Mouse (Mus musculus) liver, adult 2 months (tissue): ENCODE data around the gene Ctbp1. TPM values are rescaled to one million over a fixed set of nuclear protein-coding genes. Genes with fewer than 3 reads are reported as not detected.
A peak's percentile ranks its signal among the peaks of the same experiment; 100 is the strongest.

Source experiments
- DNase-seq: peaks from one replicate; pipeline ENCODE4 v3.0.0-alpha.2; 2011; ENCODE audit warnings: low read depth, low spot score; ENCODE audit errors: extremely low read depth
- H3K27ac ChIP-seq: fragments of 200-500 bp; replicated peaks from 2 replicates; pipeline ENCODE4 v1.5.1; 2012; ENCODE audit warnings: low read depth, mild to moderate bottlenecking, control low read depth, inconsistent platforms, low read length; ENCODE audit not compliant: insufficient read depth
- H3K27me3 ChIP-seq: fragments of 200-500 bp; 2 replicates; pipeline ENCODE4 v1.6.1; 2012; ENCODE audit warnings: mild to moderate bottlenecking, moderate library complexity, low read length, inconsistent platforms; ENCODE audit not compliant: control insufficient read depth, insufficient read depth
- H3K36me3 ChIP-seq: fragments of 200-500 bp; 2 replicates; pipeline ENCODE4 v1.6.1; 2012; ENCODE audit warnings: low read length, inconsistent platforms; ENCODE audit not compliant: control insufficient read depth, insufficient read depth
- H3K4me1 ChIP-seq: fragments of 200-500 bp; 2 replicates; pipeline ENCODE4 v1.6.1; 2011; ENCODE audit warnings: low read length; ENCODE audit not compliant: control insufficient read depth, insufficient read depth
- H3K4me3 ChIP-seq: fragments of 200-500 bp; 2 replicates; pipeline ENCODE4 v1.5.1; 2011; ENCODE audit warnings: low read depth, mild to moderate bottlenecking, control low read depth, low read length, moderate library complexity; ENCODE audit not compliant: insufficient read depth
- H3K79me2 ChIP-seq: fragments of 200-500 bp; 2 replicates; pipeline ENCODE4 v1.6.1; 2012; ENCODE audit warnings: inconsistent platforms, mild to moderate bottlenecking, low read length, moderate library complexity; ENCODE audit not compliant: control insufficient read depth, insufficient read depth
- H3K9ac ChIP-seq: fragments of 200-500 bp; 2 replicates; pipeline ENCODE4 v1.6.1; 2012; ENCODE audit warnings: low read depth, mild to moderate bottlenecking, control low read depth, inconsistent platforms, low read length
- CTCF ChIP-seq: fragments of 200-500 bp; IDR thresholded peaks from 2 replicates; pipeline ENCODE4 v1.5.1; 2011; ENCODE audit warnings: low read depth, low read length, control low read depth
- POLR2A ChIP-seq: fragments of 200-500 bp; IDR thresholded peaks from 2 replicates; pipeline ENCODE4 v1.6.1; 2011; ENCODE audit warnings: low read length, control low read depth; ENCODE audit not compliant: insufficient read depth; ENCODE audit errors: extremely low read depth
- WGBS: fragments of 180-500 bp; shearing (Covaris S2); methylation state at CpG from one replicate; pipeline ENCODE4 v1.1.7; 2018; 5-methylcytosine and 5-hydroxymethylcytosine counted together
- polyA plus RNA-seq: library from polyadenylated mRNA; depleted of rRNA; stranded (reverse); fragments of >200 nt; gene quantifications from 2 replicates; pipeline ENCODE4 v1.2.3, GENCODE M21; 2012
- total RNA-seq: library from RNA; depleted of rRNA; stranded (reverse); fragments of >200 nt; gene quantifications from 2 replicates; pipeline ENCODE4 v1.2.3, GENCODE M21; 2014

Gene Ctbp1
- total and polyA plus RNA-seq, 2 experiments, result 26.1 to 97.6 TPM

GRCm38 (mm10) chr5:33274085-33274952 is 475 bp downstream of the Ctbp1 start:
- DNase-seq, result peak; percentile 70
- peaks cover 32% of the 10 kb centered on the region for H3K79me2 ChIP-seq

DNA sequence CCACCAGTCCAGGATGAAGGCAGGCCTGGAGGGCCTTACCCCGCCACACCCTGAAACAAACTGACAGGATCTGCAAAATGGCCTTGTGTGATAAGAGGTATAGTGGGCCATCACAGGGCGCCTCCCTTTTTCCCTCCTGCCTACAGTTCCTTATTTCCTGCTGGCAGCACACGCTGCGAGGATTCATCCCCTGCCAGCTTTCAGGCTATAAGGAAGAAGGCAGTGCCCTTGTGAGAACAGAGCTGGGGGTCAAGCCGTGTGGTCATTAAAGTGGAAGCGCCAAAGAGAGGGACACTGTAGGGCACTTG is 1.1 kb downstream of the Ctbp1 start:
- Histone ChIP-seq H3K4me3 (peak overlapping the region; percentile 95), H3K79me2 (peaks cover 38% of the 10 kb centered on the region), H3K27ac (peak overlapping the region; percentile 87), H3K4me1 (peaks cover 22% of the 10 kb centered on the region), H3K36me3 (peaks cover 2% of the 10 kb centered on the region; the same call in 1 of the 2 replicates), H3K27me3 (no peaks in the 10 kb centered on the region), H3K9ac (peak overlapping the region; percentile 93)
- WGBS, result 8% methylated on average over 6 of the region's 6 CpGs
- DNase-seq, result no peak
- no peak for TF ChIP-seq CTCF
- no peak for TF ChIP-seq POLR2A

More at GRCm38 (mm10) chr5:33274085-33274952, 475 bp downstream of the Ctbp1 start:
- no peaks in the 10 kb centered on the region for H3K27me3 ChIP-seq
- peak overlapping the region; percentile 95 for H3K9ac ChIP-seq
- no peak for TF ChIP-seq CTCF
- peak; percentile 39; the same call in 1 of the 2 replicates for TF ChIP-seq POLR2A
- WGBS, result under 1% methylated on average over 93 of the region's 97 CpGs
- H3K27ac ChIP-seq, result peak overlapping the region; percentile 90
- peaks cover 22% of the 10 kb centered on the region for H3K4me1 ChIP-seq
- peak overlapping the region; percentile 95 for H3K4me3 ChIP-seq
- H3K36me3 ChIP-seq, result no peaks in the 10 kb centered on the region

GRCm38 (mm10) chr5:33272845-33273776 is 1.7 kb downstream of the Ctbp1 start:
- WGBS, result 42% methylated on average over 7 of the region's 7 CpGs
- Histone ChIP-seq H3K4me1 (peaks cover 22% of the 10 kb centered on the region), H3K27ac (peak overlapping the region; percentile 87; the same call in 1 of the 2 replicates), H3K36me3 (peaks cover 8% of the 10 kb centered on the region), H3K4me3 (no peak overlapping the region; the same call in 1 of the 2 replicates), H3K79me2 (peaks cover 40% of the 10 kb centered on the region), H3K9ac (0 out of 2 replicates have a peak overlapping the region, but pooled peaks have one; percentile 93), H3K27me3 (no peaks in the 10 kb centered on the region)
- peak; percentile 61 for DNase-seq
- no peak for TF ChIP-seq CTCF
- TF ChIP-seq POLR2A, result no peak

GRCm38 (mm10) chr5:33272146-33272545 is 2.6 kb downstream of the Ctbp1 start:
- H3K79me2 ChIP-seq, result peaks cover 45% of the 10 kb centered on the region
- no peak overlapping the region for H3K9ac ChIP-seq
- WGBS, result 85% methylated on average over 7 of the region's 7 CpGs
- TF ChIP-seq POLR2A, result no peak
- no peak for TF ChIP-seq CTCF
- no peak overlapping the region for H3K27ac ChIP-seq
- peaks cover 22% of the 10 kb centered on the region for H3K4me1 ChIP-seq
- no peaks in the 10 kb centered on the region for H3K27me3 ChIP-seq
- no peak overlapping the region for H3K4me3 ChIP-seq
- peaks cover 8% of the 10 kb centered on the region for H3K36me3 ChIP-seq
- DNase-seq, result no peak

- peaks cover 50% of the 10 kb centered on the region for H3K79me2 ChIP-seq
Measured at GRCm38 (mm10) chr5:33270568-33270967, 4.2 kb downstream of the Ctbp1 start.

More at GRCm38 (mm10) chr5:33270568-33270967, 4.2 kb downstream of the Ctbp1 start:
- H3K36me3 ChIP-seq, result peaks cover 24% of the 10 kb centered on the region
- no peak overlapping the region for H3K9ac ChIP-seq
- no peak overlapping the region for H3K4me3 ChIP-seq
- no peaks in the 10 kb centered on the region for H3K27me3 ChIP-seq
- peak; percentile 59 for DNase-seq
- TF ChIP-seq CTCF (peak; percentile 97), POLR2A (no peak)
- peaks cover 22% of the 10 kb centered on the region for H3K4me1 ChIP-seq
- H3K27ac ChIP-seq, result no peak overlapping the region
- WGBS, result 5% methylated on average over 5 of the region's 5 CpGs
